Comparison of ENCODE assay signal across 22 mouse cellular contexts in the genomic region with DNA sequence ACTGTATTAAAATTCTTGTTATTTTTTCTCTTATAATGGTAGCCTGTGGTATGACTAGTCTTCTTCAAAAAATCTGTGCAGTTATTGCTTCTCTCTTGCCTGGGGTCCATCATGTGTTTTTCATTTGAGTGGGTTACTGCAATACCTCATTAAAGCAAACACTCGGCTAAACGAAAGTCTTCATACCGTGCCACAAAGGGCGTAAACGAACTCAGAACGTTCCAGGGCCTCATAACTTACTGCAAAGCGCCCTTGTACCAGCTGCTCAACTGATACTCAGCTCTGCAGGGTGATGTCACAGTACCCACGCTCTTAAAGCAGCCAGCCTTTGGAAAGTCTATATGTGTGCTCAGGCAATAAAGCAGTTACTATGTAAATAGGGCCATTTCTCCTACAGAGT.
A peak's percentile ranks its signal among the peaks of the same experiment; 100 is the strongest.
DNase-seq lines count a peak whose midpoint lies in the region; ATAC-seq and TF ChIP-seq lines count a peak whose summit lies in the region.
"Had no signal": no experiment of that assay in that cellular context is flagged by ENCODE, and none has a peak within 500 bp of the region (broad histone marks: within the 10 kb centered on the region; RNA-seq: fewer than 3 reads in every experiment).

No protein-coding gene starts in this region.

- TF ChIP-seq POLR2A in brain, embryonic 14.5 days (IDR thresholded peaks at IDR 0.05; ENCODE audit: borderline replicate concordance, extremely low read depth, insufficient read depth, insufficient read length, poor library complexity, severe bottlenecking) = no peak

- no peak overlapping the region for H3K4me2 ChIP-seq in embryonic facial prominence, embryonic 11.5 days (ENCODE audit: low read depth, low read length)
- peak overlapping the region; percentile 11; the same call in 1 of the 2 replicates for H3K4me2 ChIP-seq in limb, embryonic 13.5 days (replicated peaks)
- H3K4me2 ChIP-seq: forebrain, embryonic 12.5 days; hindbrain, embryonic 12.5 days had no signal

- 58% methylated on average over 8 of the region's 8 CpGs for WGBS in embryonic facial prominence, embryonic 11.5 days
- WGBS in embryonic facial prominence, embryonic 10.5 days = 66% methylated on average over 8 of the region's 8 CpGs
- 15% methylated on average over 8 of the region's 8 CpGs for WGBS in limb, embryonic 13.5 days

- no peak overlapping the region for H3K4me3 ChIP-seq in embryonic facial prominence, embryonic 11.5 days (ENCODE audit: low read depth, low read length)
- H3K4me3 ChIP-seq in embryonic facial prominence, embryonic 10.5 days = no peak overlapping the region
- no peak overlapping the region for H3K4me3 ChIP-seq in limb, embryonic 13.5 days
- H3K4me3 ChIP-seq: forebrain, embryonic 12.5 days; hindbrain, embryonic 12.5 days had no signal

- no peak for ATAC-seq in embryonic facial prominence, embryonic 11.5 days (replicated peaks; ENCODE audit: insufficient number of reproducible peaks, low FRiP score, low TSS enrichment, low read depth)
- ATAC-seq in limb, embryonic 13.5 days (ENCODE audit: low FRiP score, low read depth) = peak; percentile 79
- ATAC-seq: CD4-positive, CD25-positive, alpha-beta regulatory T cell, adult 4 months; hindbrain, embryonic 16.5 days had no signal

- no peak overlapping the region for H3K27ac ChIP-seq in embryonic facial prominence, embryonic 11.5 days (replicated peaks; ENCODE audit: low read depth, low read length)
- H3K27ac ChIP-seq in embryonic facial prominence, embryonic 10.5 days (replicated peaks) = no peak overlapping the region
- no peak overlapping the region for H3K27ac ChIP-seq in limb, embryonic 13.5 days
- H3K27ac ChIP-seq: forebrain, embryonic 12.5 days; hindbrain, embryonic 12.5 days had no signal

- no peak overlapping the region for H3K9ac ChIP-seq in embryonic facial prominence, embryonic 11.5 days (replicated peaks; ENCODE audit: low read length)
- H3K9ac ChIP-seq in limb, embryonic 13.5 days = no peak overlapping the region
- H3K9ac ChIP-seq: forebrain, embryonic 12.5 days; hindbrain, embryonic 12.5 days had no signal

- DNase-seq in embryonic facial prominence, embryonic 11.5 days (ENCODE audit: low spot score) = peak; percentile 27
- DNase-seq in embryonic facial prominence, embryonic 10.5 days (ENCODE audit: low spot score) = no peak
- DNase-seq in brain, embryonic 14.5 days (ENCODE audit: low read depth) = peak; percentile 22
- peak; percentile 66 for DNase-seq in forelimb bud, embryonic 11.5 days (ENCODE audit: low read depth, low spot score)
- DNase-seq in spleen, postnatal 36 days (ENCODE audit: low spot score in 2 of 2) = no peak
- no peak for DNase-seq in lung, postnatal 25 days (ENCODE audit: low spot score)
- no peak for DNase-seq in thymus, postnatal 36 days
- DNase-seq: adrenal gland, postnatal 10 days; B cell, adult 2 months; cerebellum, adult 11-12 months; cerebellum, adult 9-10 months; cerebellum, postnatal 25 days; gastrocnemius, postnatal 36 days; heart, adult 11 months; heart, postnatal 10 days; heart, postnatal 4 days had no signal

- no peaks in the 10 kb centered on the region for H3K9me3 ChIP-seq in embryonic facial prominence, embryonic 11.5 days (replicated peaks; ENCODE audit: control insufficient read depth, low read length)
- H3K9me3 ChIP-seq in embryonic facial prominence, embryonic 10.5 days = no peaks in the 10 kb centered on the region
- no peaks in the 10 kb centered on the region for H3K9me3 ChIP-seq in limb, embryonic 13.5 days
- H3K9me3 ChIP-seq: forebrain, embryonic 12.5 days; G1E; hindbrain, embryonic 12.5 days had no signal

- H3K27me3 ChIP-seq in embryonic facial prominence, embryonic 11.5 days (ENCODE audit: control insufficient read depth, insufficient read depth, low read length) = no peaks in the 10 kb centered on the region
- H3K27me3 ChIP-seq in embryonic facial prominence, embryonic 10.5 days (replicated peaks; ENCODE audit: low read depth, poor library complexity, severe bottlenecking) = no peaks in the 10 kb centered on the region
- H3K27me3 ChIP-seq in limb, embryonic 13.5 days = no peaks in the 10 kb centered on the region
- H3K27me3 ChIP-seq: forebrain, embryonic 12.5 days; hindbrain, embryonic 12.5 days had no signal

- H3K36me3 ChIP-seq in embryonic facial prominence, embryonic 11.5 days (replicated peaks; ENCODE audit: control insufficient read depth, insufficient read depth, low read depth, low read length) = no peaks in the 10 kb centered on the region
- no peaks in the 10 kb centered on the region for H3K36me3 ChIP-seq in embryonic facial prominence, embryonic 10.5 days (replicated peaks)
- no peaks in the 10 kb centered on the region for H3K36me3 ChIP-seq in limb, embryonic 13.5 days
- H3K36me3 ChIP-seq: forebrain, embryonic 12.5 days; G1E; hindbrain, embryonic 12.5 days had no signal

- H3K4me1 ChIP-seq in embryonic facial prominence, embryonic 11.5 days (ENCODE audit: control insufficient read depth, insufficient read depth, low read length) = no peaks in the 10 kb centered on the region
- peaks cover 18% of the 10 kb centered on the region for H3K4me1 ChIP-seq in embryonic facial prominence, embryonic 10.5 days
- peaks cover 44% of the 10 kb centered on the region for H3K4me1 ChIP-seq in limb, embryonic 13.5 days
- H3K4me1 ChIP-seq: forebrain, embryonic 12.5 days had no signal

- no peak for TF ChIP-seq CTCF in brain, embryonic 14.5 days (IDR thresholded peaks at IDR 0.05; ENCODE audit: borderline replicate concordance, extremely low read depth, insufficient read depth, insufficient read length)

Comparison
In these comparisons a context has a peak if more than half of its experiments do, and no peak if none do; other contexts are left out.
1. DNase-seq: peak in embryonic facial prominence, embryonic 11.5 days (single experiment), brain, embryonic 14.5 days (single experiment) and forelimb bud, embryonic 11.5 days (single experiment); none in embryonic facial prominence, embryonic 10.5 days (single experiment), spleen, postnatal 36 days (0 of 2), lung, postnatal 25 days (single experiment) and thymus, postnatal 36 days (0 of 2).